Mouse (Mus musculus) brain, embryonic 14.5 days (tissue): ENCODE results near the gene Limch1.

ENCODE experiments used
- CTCF ChIP-seq: fragments of 200-500 bp; IDR thresholded peaks from 2 replicates; pipeline ENCODE4 v1.5.1; 2012; ENCODE audit warnings: inconsistent platforms, mild to moderate bottlenecking, moderate library complexity, borderline replicate concordance; ENCODE audit not compliant: insufficient read depth, insufficient read length; ENCODE audit errors: extremely low read depth
- POLR2A ChIP-seq: fragments of 200-500 bp; IDR thresholded peaks from 2 replicates; pipeline ENCODE4 v1.6.1; 2012; ENCODE audit warnings: mild to moderate bottlenecking, inconsistent platforms, borderline replicate concordance; ENCODE audit not compliant: poor library complexity, insufficient read depth, insufficient read length, severe bottlenecking; ENCODE audit errors: extremely low read depth

DNA sequence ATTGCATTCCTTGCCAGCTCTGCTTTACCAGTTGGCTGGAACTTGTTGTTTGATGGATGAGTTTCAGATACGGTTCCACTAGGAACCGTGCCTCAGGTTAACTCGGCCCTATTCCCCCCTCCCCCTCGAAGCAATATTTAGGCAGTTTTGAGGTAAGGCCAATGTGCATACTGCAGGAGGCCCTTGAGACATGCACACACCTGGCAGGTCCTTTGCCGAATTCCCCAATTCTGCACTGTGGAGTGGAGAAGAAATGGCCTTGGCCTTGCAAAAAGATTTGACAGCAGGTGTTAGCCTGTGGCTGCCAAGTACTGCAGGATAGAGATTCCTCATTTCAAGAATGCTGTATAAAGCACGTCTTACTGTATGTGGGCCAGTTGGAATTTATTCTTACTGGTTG lies 45.5 kb downstream of the Limch1 start:
- TF ChIP-seq POLR2A, result no peak
- no peak for TF ChIP-seq CTCF
